Mouse (Mus musculus): ENCODE measurements at regions not wholly inside any gene's neighbourhood (a gene's known extent, or its start where the extent isn't known, plus 50 kb on each side); places are given as distances from the start of the nearest gene placed in this dataset.
"Not testable (repeated sequence)": the region's sequence is repeated elsewhere in the genome, so short reads cannot be mapped to it uniquely, and the experiment has no call there.

DNA sequence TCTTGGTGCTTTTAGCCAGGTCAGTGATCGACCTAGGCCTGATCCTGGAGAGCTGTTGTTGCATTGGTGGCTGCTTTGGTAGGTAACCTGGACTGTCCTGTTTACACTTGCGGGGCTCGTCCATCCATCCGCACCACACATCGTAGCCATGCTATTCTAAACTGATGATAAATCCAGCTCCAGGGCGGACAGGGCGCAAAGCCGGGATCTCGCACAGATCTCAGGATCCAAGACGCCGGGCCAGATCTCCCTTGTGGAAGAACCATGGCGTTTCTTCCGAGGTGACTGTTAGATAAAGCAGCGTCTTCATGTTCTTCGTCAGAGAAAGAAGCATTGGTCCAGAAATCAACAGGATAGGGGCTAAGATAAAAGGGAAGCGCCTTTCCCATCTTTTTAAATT, 115.6 kb downstream of the Sec16b start:
- DNase-seq (ENCODE audit: low spot score), result not testable (repeated sequence)

GRCm38 (mm10) chr1:157632586-157632985, 126.1 kb downstream of the Sec16b start:
- DNase-seq (ENCODE audit: low spot score), result no peak

- DNase-seq (ENCODE audit: low spot score), result no peak
Measured at GRCm38 (mm10) chr1:157633470-157633869, 126.9 kb downstream of the Sec16b start.

DNA sequence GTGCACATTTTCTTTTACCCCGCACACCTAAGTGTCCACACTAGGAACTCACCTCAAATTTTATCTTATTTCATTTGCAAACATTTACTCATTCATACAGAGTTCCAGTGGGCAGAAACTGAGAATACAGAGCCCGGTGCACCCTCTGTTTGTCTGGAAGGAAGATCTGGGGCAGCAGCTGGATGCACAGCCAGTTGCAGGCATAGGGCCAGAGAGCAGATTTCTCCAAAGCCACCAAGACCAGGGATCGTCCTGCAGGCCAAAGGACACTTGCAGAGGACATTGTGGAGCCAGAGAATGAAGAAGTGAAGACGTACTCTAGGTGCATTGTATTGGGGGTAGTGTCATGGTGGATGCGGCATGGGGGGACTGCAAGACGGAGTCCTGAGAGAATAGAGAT, 129.2 kb downstream of the Sec16b start:
- no peak for DNase-seq (ENCODE audit: low spot score)

DNA sequence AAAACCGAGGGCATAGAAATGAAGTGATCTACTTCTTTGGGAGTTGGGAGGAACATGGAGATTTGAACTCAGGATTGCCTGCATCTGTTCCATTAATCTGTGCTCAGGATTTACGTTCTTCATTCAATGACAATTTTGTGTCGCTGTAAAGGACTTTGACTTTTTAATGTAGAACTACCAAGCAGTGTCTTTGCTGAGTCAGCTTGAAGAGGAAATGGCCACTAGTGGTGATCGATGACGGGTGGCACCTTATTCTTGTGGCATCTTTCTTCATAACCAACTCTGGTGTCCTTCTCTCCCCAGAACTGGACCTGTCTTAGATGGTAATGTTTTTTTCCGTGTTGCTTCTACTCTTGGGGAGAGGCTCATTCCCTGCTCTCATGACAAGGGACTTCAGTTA, 137.0 kb downstream of the Sec16b start:
- DNase-seq (ENCODE audit: low spot score), result no peak

DNA sequence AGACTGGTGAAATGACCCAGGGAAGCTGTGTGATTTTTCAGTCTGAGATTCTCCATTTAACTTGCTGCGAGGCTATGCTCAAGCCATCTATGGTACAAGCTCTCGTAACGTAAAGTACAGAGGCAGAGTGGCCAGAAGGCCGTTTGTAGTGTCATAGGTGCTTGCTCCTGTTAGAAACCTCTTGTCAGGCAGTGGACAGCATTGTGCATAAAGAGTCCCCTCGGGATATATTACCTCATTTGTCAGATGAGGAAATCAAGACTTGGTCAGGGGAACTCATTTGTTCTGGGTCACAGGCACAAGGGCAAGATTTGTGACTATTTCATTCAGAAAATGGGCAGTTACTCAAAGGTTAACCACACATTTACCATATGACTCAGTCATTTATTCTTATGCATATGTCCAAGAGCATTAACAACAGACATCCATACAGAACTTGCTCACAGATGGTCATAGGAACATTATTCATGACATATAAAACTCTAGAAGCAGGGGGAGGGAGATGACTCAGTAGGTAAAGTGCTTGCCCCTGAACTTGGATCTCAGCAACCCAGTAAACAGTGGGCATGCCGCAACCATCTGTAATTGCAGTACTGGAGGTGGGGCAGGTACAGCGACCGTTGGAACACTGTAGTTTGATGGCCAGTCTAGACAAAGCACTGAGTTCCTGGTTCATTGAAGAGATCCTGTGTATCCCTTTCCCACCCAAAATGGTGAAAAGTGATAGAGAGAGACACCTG, 139.3 kb downstream of the Sec16b start:
- peak; percentile 4 for DNase-seq (ENCODE audit: low spot score)

DNA sequence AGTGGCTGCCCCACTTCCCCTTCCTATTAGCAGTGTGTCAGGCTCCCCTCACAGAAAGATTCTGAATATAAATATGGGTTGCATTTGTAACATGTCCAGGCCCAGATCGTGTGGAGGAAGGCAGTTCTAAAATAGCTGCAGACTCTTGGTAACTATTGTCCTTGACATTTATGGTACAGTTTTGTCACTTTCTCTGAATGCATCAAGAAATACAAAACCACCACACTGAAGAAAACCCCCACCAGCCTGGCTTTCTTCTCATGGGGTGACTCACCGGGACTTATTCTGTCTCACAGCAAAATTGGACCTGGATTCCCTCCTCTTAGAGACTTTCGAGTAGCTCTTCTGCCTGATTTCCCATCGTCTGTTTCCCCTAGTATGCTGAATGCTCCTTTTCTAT, 148.9 kb downstream of the Sec16b start:
- no peak for DNase-seq (ENCODE audit: low spot score)

DNA sequence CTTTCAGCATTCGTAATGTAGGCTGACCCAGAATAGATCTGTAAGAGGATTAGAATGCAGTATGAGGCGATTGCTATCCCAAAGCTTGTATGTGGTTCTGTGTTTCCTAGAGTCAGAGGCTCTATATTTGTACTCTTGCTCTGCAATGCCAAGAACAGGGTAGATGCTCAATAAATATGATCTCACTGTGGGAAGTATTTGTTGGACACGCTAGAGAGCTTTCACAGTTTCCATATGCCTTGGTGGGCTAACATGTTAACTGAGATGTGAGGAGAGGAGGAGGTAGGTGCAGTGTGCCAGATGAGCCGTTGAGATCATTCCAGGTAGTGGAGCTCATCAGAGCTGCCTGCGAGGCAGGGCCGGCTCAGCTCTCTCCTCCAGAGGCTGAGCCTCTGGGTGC, 163.1 kb downstream of the Sec16b start:
- no peak for DNase-seq (ENCODE audit: low spot score)

GRCm38 (mm10) chr1:157684356-157684755, 177.8 kb downstream of the Sec16b start:
- DNase-seq (ENCODE audit: low spot score), result no peak

- DNase-seq (ENCODE audit: low spot score), result no peak
Measured at GRCm38 (mm10) chr1:157695198-157695597, 188.7 kb downstream of the Sec16b start.

DNA sequence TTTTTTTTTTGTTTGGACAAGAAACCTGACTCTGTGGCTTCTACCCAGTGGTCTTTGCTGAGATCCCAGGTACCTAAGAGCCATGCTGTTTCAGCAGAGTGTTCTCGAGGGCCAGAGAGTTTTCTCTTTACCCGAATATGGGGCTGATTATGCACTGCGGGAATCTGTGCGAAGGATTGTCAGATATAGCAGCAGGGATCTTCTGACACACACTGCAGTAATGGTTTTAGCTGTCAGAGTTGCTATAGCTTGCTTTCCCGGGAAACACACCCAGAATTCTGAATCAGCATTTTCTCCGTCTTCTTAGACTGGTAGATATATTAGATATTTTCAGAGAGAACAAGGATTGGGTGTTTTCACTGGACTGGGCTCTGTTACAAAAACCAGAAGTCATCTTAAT, 197.1 kb downstream of the Sec16b start:
- no peak for DNase-seq (ENCODE audit: low spot score)

- DNase-seq (ENCODE audit: low spot score), result no peak
Measured at GRCm38 (mm10) chr1:157705364-157705763, 198.8 kb downstream of the Sec16b start.

- DNase-seq (ENCODE audit: low spot score), result no peak
Measured at GRCm38 (mm10) chr1:157707256-157707655, 200.7 kb downstream of the Sec16b start.

GRCm38 (mm10) chr1:157709117-157709516, 202.6 kb downstream of the Sec16b start:
- no peak for DNase-seq (ENCODE audit: low spot score)

GRCm38 (mm10) chr1:157710870-157711269, 204.3 kb downstream of the Sec16b start:
- no peak for DNase-seq (ENCODE audit: low spot score)

- no peak for DNase-seq (ENCODE audit: low spot score)
Measured at GRCm38 (mm10) chr1:157712519-157712918, 206.0 kb downstream of the Sec16b start.

DNA sequence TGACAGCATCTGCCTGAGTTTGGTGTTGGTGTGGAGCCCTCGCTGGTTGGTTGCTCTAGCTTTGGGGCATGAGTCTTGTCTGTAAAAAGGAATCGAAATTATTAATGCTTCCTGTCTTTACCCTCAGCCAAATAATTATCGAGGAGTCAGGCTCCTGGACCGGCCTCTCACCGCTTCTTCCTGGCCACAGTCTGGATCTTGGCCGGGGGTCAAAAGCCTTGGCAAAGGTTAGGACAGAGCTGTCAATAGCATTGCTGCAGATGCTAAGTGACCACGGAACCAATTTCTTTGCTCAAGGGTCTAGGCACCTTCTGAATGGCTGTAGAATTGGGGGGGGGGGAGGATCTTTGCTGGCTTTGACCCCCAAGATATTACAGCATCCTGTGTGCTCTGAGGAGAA, 207.3 kb downstream of the Sec16b start:
- DNase-seq (ENCODE audit: low spot score), result no peak

DNA sequence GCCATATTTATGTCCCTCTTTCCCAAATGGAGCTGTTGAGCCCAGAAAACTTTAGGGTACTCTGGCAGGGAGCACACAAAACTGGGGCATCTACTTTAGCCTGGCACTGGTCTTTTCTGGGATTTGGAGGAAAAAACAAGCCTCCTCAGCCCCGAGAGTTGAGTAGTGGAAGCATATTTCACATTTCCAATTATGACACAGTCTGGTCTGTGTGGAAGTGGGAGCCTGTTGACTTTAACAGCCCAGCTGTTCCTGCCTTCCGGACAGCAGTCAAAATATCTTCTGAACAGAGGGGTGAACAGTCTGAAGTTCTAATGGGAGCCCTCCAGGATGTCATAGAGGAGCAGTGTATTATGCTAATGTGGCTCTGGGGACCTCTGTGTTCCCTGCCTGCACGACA, 209.1 kb downstream of the Sec16b start:
- no peak for DNase-seq (ENCODE audit: low spot score)

DNA sequence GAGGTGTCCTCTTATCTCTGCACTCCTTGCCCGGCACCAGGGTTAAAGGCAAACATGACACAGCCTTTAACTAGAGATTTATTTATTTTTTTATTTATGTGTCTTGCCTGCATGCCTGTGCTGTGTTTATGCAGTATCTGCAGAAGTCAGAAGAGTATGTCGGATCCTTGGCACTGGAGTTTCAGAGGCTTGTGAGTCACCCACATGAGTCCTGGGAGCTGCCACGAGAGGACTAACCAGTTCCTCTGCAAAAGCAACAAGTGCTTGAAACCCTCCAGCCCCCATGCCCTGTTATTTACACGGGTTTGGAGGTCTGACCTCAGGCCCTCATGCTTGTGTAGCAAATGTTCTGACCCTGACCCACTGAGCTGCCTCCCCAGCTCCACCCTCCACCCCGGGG, 210.6 kb downstream of the Sec16b start:
- DNase-seq (ENCODE audit: low spot score), result no peak

DNA sequence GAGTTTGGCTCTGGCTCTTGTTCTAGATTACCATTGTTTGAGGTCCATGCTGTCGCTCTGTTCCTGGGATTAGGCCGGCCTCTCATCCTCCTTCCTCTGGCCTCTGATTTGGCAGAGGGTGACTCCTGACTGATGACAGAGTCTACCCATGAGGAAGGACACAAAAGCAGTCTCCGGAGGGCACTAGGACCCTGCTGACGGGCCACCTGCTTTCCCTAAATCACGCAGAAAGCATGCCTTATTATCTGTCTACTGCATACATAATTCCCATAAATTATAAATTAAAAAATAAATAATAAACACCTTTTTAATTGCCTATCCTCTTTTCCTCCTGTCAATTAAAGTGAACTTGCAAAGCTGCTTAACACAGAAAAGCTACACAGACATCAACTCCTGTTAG, 215.4 kb downstream of the Sec16b start:
- no peak for DNase-seq (ENCODE audit: low spot score)

- no peak for DNase-seq (ENCODE audit: low spot score)
Measured at GRCm38 (mm10) chr1:157731124-157731523, 224.6 kb downstream of the Sec16b start.

DNA sequence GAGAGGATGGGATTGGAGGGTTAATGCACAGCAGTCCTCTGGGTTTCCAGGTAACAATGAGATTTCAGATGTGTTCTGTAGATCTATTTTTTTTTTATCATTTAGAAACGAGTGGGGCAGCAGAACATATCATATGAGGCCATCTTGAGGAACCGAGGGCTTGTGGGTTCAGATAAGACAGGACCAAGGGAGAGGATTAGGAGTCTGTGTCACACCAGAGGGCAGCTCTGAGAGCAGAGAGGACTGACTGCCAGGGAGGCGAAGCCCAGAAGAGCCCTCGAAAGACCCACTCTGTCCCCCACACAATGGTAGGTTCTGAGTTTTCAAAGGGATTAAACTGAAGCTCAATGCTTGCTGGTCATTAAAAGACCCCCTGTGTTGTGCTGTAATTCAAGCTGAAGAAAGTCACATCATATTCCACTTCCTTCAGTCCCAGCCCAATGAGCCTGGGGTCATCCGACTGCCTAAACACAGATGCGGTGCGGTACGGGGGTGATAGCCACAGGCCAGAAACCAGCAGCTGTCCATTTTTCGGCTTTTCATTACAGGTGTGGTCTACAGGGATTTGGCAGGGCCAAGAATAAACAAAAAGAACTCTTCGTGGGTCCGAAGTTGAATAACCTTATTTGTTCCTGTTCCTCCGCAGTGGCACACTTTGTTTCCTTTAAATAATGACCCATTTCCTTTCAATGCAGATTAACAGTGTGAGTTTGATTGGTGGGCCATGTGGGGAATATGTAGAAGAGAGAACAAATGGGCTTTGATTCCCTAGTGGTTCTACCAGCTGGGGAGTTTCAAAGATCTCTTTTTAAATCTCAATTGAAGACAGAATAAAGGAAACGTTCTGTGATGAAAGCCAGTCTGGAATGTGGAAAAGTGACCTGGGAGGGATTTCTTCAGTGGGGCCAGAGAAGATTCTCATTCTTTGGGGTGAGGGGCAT, 234.5 kb downstream of the Sec16b start:
- no peak for DNase-seq (ENCODE audit: low spot score)

DNA sequence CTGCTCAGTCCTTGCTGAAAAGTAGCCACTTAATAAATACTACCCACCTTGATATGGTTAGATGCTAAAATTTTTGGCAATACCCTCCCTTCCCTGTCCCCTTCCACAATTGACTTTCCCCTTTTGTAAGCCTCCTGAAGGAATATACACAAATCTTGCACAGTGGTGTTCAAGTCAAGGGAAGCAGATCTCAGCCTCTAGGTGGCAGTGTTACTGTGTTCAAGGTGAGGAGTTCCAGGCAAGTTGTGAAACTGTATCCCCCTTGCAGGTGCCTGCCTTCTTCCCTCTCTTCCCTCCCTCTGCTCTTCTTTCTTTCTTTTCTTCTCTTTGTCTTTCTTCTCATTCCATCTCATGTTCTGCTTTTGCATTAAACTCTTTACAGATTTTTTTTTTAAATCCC, 239.1 kb downstream of the Sec16b start:
- DNase-seq (ENCODE audit: low spot score), result peak; percentile 25
